Mouse (Mus musculus) liver, embryonic 14 days (tissue): Measurements from ENCODE around the gene Nap1l3. TPM values are rescaled to one million over a fixed set of nuclear protein-coding genes. Genes with fewer than 3 reads are reported as not detected.

ENCODE experiments used
- polyA plus RNA-seq: library from polyadenylated mRNA; depleted of rRNA; stranded (reverse); fragments of >200 nt; gene quantifications from 2 replicates; pipeline ENCODE4 v1.2.3, GENCODE M21; 2012; rRNA removed

Nap1l3 gene
- polyA plus RNA-seq, result 0.18 and 0.20 TPM in 2 replicates

GRCm38 (mm10) chrX:122396781-122397581 is at the start of gene Nap1l3:
Gene Nap1l3 (minus strand): TSS chrX:122397401.

